Mouse (Mus musculus): ENCODE data around the gene Apoh.

Gene Apoh

GRCm38 (mm10) chr11:108333583-108334379 is 9.4 kb upstream of the Apoh start:
- no peak for DNase-seq

GRCm38 (mm10) chr11:108334658-108335057 is 8.5 kb upstream of the Apoh start:
- DNase-seq: no peak

DNA sequence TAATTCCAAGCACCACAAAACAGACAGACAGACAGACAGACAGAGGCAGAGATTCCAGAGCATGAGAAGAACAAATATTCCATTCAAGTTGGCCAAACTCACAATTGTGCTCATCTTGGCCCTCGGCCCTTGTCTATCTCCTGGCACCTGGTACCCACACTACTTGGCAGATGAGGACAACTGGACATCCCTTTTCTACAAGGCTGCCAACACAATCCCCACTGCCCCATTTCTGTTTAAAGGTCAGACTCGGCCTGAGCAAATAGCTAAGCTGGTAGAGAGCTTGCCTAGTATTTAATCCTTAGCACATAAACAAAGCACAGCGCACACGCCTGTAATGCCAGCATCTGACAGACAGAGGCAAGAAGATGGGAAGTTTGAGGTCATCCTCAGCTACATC is 7.6 kb upstream of the Apoh start:
- DNase-seq: no peak

GRCm38 (mm10) chr11:108336445-108336844 is 6.7 kb upstream of the Apoh start:
- peak in 1 of 2 experiments; percentile 24 for DNase-seq

GRCm38 (mm10) chr11:108340293-108340692 is 2.9 kb upstream of the Apoh start:
- DNase-seq: no peak

DNA sequence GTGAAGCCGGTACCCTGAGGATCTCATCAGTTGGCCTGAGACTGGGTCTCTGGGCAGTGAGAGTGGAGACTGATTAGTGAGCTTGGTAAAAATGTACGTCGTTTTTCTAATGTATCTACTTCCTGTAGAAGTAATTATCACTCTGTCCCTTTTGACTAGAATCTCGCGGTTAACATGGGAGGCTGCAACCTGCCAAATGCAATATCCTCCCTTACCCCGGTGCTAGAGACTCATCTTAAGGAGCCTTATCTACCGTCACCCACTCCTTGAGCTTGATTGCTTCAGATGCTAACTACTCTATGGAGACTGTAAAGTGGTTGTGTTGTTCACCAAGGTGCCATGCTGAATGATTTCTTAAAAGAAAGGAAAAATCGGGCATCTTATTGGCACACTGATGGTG is 1.4 kb upstream of the Apoh start:
- DNase-seq: no peak

DNA sequence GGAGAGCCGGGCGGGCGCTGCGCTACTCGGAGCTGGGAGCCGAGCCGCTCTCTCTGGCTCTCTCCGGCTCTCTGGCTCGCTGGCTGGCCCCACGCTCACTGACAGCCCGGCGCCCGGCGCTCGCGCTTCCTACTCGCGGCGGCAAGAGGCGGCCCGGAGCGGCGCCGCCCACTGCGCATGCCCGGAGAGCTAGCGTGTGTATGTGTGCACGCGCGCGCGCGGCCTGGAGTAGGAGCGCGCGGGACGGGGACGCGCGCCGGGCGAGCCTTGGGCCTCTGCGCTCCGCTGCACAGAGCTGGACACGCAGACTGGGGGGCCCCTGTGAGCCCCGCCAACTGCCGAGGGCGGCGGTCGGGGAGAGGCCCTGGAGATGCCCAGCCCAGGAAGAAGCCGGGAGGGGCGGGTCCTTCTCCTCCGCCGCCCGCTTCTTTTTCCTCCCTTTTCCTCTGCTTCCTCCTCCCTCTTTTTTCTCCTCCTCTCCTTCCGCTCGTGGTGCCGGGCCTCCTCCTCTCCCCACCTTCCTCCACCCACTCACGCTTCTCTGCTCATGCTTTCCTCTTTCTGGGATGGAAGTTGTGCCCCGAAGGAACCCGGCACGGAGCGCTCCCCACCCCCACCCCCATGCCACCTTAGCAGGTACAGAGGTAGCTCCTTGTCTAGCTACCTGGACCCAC is 772 bp downstream of the Apoh start, which contains the start of gene Prkca:
Gene Prkca, minus strand, starts transcription at position 140 of the 674 bp plus-strand sequence.
- DNase-seq: peak; percentile 89 to 93

DNA sequence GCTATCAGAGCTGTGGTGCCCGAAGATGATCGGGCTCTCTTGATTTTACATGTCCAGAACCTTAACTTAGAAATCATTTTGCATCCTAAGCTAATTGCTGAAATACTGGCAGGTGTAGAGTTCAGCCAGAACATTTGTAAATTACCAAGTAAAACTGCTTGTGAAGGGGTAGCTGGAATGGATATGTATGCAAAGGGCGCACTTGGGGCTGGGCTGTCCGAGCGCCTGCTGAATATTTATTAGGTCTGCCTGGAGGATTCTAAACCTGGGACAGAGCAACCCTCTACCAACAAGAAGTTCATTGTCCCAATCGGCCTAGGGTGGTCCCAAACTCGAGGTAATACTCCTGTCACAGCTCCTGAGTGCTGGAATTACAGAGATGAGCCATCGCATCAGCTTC is 1.6 kb downstream of the Apoh start:
- no peak for DNase-seq

DNA sequence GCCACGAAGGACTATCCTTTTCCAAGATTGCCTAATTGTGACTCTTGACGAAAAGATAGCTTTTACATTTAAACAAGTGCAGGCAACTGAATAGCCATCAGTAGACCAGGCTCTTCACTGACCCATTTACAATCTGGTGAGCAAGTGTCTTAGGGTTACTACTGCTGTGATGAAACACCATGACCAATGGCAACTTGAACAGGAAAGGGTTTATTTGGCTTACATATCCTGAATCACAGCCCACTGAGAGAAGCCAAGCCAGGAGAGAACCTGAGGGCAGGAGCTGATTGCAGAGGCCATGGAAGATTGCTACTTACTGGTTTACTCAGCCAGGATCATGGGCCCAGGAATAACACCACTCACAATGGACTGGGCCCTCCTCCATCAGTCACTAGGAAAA is 2.2 kb downstream of the Apoh start:
- no peak for DNase-seq

GRCm38 (mm10) chr11:108350799-108351198 is 7.6 kb downstream of the Apoh start:
- no peak for DNase-seq

DNA sequence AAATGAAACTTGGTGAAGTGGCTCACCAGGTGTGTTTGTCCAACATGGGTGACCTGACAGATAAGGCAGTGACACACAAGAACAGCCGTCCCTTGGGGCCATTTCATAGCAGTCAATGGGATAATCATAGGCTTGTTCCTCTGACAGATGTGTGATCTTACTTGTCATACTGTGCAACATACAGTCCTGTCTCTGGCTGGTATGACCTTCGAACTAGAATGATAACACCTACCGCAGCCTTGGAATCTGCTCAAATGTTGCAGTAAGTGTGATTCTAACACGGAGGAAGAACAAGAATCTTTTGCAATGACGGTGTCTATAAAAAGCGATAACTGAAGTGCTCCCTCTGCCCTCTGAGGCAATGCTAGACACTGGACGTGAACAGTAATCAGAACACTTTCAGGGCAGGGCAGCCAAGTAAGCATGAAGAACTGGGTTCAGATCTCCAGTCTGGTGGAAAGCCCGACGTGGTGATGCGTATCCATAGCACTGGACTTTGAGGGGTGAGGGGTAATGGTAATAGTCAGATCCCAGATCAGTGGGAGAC is 9.8 kb downstream of the Apoh start:
- no peak for DNase-seq

- DNase-seq: no peak
Observed at GRCm38 (mm10) chr11:108356020-108356419, 12.9 kb downstream of the Apoh start.

DNA sequence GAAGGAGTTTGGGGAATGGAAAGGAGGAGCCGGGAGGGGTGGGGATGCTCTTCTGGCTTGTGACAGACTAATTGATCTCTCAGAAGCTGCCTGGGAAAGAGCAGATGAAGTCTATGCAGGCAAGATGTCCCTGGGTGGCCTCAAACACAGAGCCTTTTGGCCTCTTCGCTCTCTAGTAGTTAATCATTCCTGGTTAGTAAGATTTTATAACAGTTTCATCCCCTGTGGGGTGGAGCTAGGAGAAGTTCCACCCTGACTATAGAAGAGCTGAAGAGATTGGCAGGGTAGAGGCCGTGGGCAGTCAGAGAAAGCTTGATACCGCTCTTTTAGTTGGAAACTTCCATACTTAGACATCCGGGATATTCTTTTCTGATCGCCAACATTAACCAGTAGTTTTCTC is 15.8 kb downstream of the Apoh start:
- DNase-seq: no peak

DNA sequence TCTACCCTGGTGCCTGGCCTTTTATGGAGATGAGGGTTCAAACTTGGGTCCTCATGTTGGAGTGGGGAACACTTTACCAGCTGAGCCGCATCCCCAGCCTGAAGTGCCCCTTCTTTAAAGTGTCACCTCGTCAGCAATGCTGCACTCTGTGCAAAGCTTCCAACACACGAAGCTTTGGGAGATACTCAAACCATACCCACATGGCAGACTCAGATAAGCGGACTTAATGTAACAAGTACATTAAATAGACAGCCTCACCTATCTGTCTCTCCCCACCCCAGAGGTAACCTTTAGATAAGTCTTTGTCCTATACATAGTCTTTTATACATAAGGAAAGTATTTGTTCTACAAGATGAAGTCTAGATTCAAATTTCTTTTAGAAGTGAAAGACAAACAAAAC is 17.8 kb downstream of the Apoh start:
- DNase-seq: no peak

- DNase-seq: no peak
Observed at GRCm38 (mm10) chr11:108362965-108363364, 19.8 kb downstream of the Apoh start.

GRCm38 (mm10) chr11:108363991-108364390 is 20.8 kb downstream of the Apoh start:
- DNase-seq: peak; percentile 39 to 47

DNA sequence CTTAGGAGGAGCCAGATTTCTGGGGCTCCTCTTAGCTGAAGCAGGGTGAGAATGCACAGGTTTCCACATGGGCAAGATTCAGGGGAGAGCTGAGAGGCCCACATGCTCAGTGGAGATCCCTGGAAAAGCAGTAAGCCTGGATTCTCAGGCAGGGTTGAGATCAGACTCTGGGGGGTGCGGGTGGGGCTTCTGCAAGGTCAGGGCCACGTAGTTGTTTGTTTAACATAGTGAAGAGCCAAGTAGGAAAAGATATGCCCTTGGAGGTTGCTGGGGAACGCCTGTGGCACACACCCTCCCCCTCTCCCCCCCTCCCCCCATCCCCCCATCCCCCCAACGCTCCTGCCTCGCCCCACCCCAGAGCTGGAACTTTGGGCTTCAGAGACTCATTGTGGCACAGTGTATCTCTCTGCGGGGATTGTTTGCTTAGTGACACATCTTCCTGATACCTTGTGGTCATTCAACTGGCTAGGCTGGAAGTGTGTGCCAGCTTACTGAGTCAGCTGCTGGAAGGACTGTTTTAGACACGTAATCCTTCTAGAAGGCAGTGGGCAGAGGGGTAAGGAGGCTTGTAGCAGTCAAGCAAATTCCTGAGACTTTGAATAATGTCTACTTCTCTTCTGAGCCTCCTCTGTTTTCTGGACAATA is 21.9 kb downstream of the Apoh start:
- peak; percentile 19 to 43 for DNase-seq

GRCm38 (mm10) chr11:108365600-108365999 is 22.4 kb downstream of the Apoh start:
- DNase-seq: no peak

GRCm38 (mm10) chr11:108367046-108367445 is 23.9 kb downstream of the Apoh start:
- DNase-seq: no peak

- no peak for DNase-seq
Observed at GRCm38 (mm10) chr11:108376815-108377214, 33.7 kb downstream of the Apoh start.

DNA sequence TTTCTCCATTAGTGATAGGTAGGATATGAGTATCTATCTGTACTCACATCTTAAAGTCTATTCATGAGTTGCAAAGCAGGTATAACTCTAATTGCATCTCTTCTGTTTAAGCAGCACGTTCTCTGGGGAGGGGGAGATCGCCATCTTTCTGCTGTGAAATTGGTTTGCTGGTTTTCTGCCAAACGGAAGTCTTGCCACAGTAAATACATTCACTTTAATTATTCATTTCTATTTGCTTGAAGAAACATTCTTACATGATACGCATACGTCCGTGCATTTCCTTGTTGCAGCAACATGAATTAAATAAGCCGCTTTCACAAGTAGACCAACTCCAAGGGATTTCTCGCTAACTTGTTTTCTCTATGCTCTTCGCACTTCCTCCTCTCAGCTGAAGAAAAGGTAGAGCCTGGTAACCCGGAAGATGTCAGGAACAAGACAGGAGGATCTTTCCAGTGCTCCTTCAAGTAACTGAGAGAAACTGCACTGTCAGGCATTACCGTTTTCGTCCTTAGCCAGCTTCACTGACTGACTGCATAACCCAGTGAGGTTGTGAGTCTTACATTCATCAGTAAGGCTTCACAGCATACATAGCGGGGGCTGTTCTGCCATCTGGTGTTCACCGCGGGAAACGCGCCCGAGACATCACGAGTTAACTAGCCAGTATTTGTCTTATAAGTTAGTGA is 34.7 kb downstream of the Apoh start:
- peak; percentile 67 to 73 for DNase-seq

DNA sequence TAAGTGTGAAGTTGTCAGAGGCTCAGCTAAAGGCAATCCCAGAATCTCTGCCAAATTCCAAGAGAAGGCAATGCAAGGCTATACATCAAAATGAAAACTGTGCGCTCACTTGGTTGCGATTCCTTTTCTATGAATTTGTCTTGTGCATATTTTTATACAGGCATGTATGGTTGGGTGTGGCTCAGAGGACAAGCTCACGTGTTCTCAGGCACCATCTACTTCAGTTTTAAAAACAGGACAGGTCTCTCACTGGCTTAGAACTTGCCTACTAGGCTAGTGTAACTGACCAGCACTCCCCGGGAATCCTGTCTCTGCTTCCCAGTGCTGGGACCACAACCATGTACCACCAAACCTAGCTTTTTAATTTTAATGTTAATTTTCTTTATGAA is 35.2 kb downstream of the Apoh start:
- DNase-seq: no peak

DNA sequence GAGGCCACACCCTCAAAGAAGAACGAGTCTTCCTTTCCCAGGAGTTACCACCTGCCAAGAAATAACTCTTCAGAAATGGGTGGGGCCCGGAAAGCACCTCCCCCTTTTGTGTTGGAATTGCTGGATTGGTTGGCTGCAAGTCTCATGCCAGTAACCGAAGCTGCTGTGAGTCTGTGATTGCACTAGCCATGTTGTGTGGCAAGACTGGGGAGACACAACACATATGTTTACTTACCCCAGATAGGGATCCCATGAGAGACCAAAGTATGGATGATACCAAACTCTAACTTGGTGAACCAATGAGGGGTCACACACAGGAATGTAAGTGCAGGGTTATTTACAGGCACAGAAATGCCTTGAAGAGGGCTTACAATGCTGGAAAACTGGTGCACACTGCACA is 39.5 kb downstream of the Apoh start:
- DNase-seq: no peak

Data from lung, adult 18-20 months (tissue).